Mouse (Mus musculus) liver, embryonic 16.5 days (tissue): ENCODE results near the gene Gm7347. TPM values are rescaled to one million over a fixed set of nuclear protein-coding genes. Genes with fewer than 3 reads are reported as not detected.
A peak's percentile ranks its signal among the peaks of the same experiment; 100 is the strongest.
"Not testable (repeated sequence)": the region's sequence is repeated elsewhere in the genome, so short reads cannot be mapped to it uniquely, and the experiment has no call there.

Experiments
- ATAC-seq: fragments of 200-750 bp; cut with Nextera tagmentation; 2 replicates; pipeline ENCODE4 v1.8.0; 2017; ENCODE audit warnings: low read depth, mild to moderate bottlenecking, moderate number of reproducible peaks, moderate library complexity
- H3K27ac ChIP-seq: fragments of 300-500 bp; sonication (generic); 2 replicates; pipeline ENCODE4 v1.5.1; 2014; ENCODE audit warnings: mild to moderate bottlenecking, low read length
- H3K27me3 ChIP-seq: fragments of 300-500 bp; sonication (generic); 2 replicates; pipeline ENCODE4 v1.6.1; 2014; ENCODE audit warnings: low read depth, low read length, mixed read lengths; ENCODE audit not compliant: control insufficient read depth, insufficient read depth
- H3K36me3 ChIP-seq: fragments of 300-500 bp; sonication (generic); 2 replicates; pipeline ENCODE4 v1.6.1; 2014; ENCODE audit warnings: mild to moderate bottlenecking; ENCODE audit not compliant: control insufficient read depth, insufficient read depth
- H3K4me1 ChIP-seq: fragments of 300-500 bp; sonication (generic); 2 replicates; pipeline ENCODE4 v1.6.1; 2014; ENCODE audit warnings: low read depth, low read length, mixed read lengths; ENCODE audit not compliant: control insufficient read depth
- H3K4me2 ChIP-seq: fragments of 300-500 bp; sonication (generic); 2 replicates; pipeline ENCODE4 v1.6.1; 2014; ENCODE audit warnings: low read depth, low read length, mixed read lengths
- H3K4me3 ChIP-seq: fragments of 300-500 bp; sonication (generic); 2 replicates; pipeline ENCODE4 v1.5.1; 2014; ENCODE audit warnings: low read depth, mild to moderate bottlenecking, low read length
- H3K9ac ChIP-seq: fragments of 300-500 bp; sonication (generic); 2 replicates; pipeline ENCODE4 v1.6.1; 2014; ENCODE audit warnings: low read depth, low read length
- H3K9me3 ChIP-seq: fragments of 300-500 bp; sonication (generic); replicated peaks from 2 replicates; pipeline ENCODE4 v1.6.1; 2016; ENCODE audit warnings: low read length; ENCODE audit not compliant: control insufficient read depth
- WGBS: fragments of 180-500 bp; shearing (Covaris S2); extraction: QIAGEN DNeasy Blood & Tissue Kit; methylation state at CpG from one replicate; pipeline ENCODE4 v1.1.7; 2014; ENCODE audit not compliant: insufficient replicate concordance; 5-methylcytosine and 5-hydroxymethylcytosine counted together
- polyA plus RNA-seq: library from polyadenylated mRNA; unstranded; fragments of >200 nt; fragmentation: Nextera tagmentation; extraction: Ambion mirVana; gene quantifications from 2 replicates; pipeline ENCODE4 v1.2.1, GENCODE M21; 2015

Gm7347 gene
- polyA plus RNA-seq: not detected in 2 replicates

DNA sequence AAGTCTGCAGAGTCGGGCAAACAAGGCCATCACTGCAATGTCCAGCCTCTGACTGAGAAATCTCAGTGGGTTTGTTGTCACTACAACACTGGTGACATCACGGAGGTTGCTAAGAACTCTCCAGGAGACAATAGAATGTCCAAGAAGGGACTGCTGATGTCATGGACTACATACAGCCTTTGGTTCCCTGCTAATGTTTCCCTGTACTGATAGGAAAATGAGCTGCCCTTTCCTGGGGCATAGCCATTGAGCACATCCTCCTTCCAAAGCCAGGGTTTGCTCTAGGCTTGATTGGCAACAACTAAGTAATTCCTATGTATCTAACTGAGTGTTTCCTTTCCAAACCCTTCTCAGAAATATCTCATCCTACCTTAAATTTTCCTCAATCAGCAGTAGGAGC lies at the start of gene Gm7347:
TSS of gene Gm7347 (minus strand) at position 101 of the 400 bp plus-strand sequence.
- H3K9ac ChIP-seq, H3K27ac ChIP-seq, H3K4me1 ChIP-seq, H3K27me3 ChIP-seq, H3K9me3 ChIP-seq, H3K4me3 ChIP-seq, ATAC-seq, H3K36me3 ChIP-seq, H3K4me2 ChIP-seq: not testable (repeated sequence)
- no CpG with 5 or more reads among the region's 2 CpGs for WGBS

DNA sequence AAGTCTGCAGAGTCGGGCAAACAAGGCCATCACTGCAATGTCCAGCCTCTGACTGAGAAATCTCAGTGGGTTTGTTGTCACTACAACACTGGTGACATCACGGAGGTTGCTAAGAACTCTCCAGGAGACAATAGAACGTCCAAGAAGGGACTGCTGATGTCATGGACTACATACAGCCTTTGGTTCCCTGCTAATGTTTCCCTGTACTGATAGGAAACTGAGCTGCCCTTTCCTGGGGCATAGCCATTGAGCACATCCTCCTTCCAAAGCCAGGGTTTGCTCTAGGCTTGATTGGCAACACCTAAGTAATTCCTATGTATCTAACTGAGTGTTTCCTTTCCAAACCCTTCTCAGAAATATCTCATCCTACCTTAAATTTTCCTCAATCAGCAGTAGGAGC lies 46.9 kb upstream of the Gm7347 start, which contains the start of gene 5031410I06Rik:
TSS of gene 5031410I06Rik (minus strand) at position 101 of the 400 bp plus-strand sequence.
- not testable (repeated sequence) for H3K9ac ChIP-seq, H3K4me1 ChIP-seq, H3K4me3 ChIP-seq, ATAC-seq, H3K9me3 ChIP-seq, H3K4me2 ChIP-seq, H3K27ac ChIP-seq, H3K27me3 ChIP-seq, H3K36me3 ChIP-seq
- no CpG with 5 or more reads among the region's 3 CpGs for WGBS

DNA sequence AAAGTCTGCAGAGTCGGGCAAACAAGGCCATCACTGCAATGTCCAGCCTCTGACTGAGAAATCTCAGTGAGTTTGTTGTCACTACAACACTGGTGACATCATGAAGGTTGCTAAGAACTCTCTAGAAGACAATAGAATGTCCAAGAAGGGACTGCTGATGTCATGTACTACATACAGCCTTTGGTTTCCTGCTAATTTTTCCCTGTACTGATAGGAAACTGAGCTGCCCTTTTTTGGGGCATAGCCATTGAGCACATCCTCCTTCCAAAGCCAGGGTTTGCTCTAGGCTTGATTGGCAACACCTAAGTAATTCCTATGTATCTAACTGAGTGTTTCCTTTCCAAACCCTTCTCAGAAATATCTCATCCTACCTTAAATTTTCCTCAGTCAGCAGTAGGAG lies 30.8 kb upstream of the Gm7347 start, which contains the start of gene Gm10471:
TSS of gene Gm10471 (minus strand) at position 101 of the 400 bp plus-strand sequence.
- WGBS: 33% methylated on average over 1 of the region's 1 CpGs

DNA sequence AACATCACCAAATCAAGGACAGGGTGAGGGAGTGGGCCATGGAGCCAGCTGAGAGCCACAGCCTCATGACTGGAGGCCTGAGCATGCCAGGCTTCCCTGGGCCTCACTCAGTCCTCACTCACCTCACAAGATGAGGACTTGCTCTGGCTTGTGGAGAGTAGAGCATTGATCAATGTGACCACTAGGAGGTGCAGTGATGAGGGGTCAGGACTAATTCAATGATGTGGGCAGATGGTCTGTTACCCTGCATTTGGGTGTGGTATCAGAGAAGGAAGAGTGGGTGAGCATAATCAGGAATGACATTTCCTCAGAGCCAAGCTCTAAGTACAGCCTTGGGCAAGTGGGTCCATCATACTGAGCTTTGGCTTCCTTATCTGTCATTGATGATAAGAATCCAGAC lies 20.6 kb upstream of the Gm7347 start:
- H3K36me3 ChIP-seq, H3K4me1 ChIP-seq, H3K4me3 ChIP-seq, H3K4me2 ChIP-seq, H3K9me3 ChIP-seq, H3K27ac ChIP-seq, H3K9ac ChIP-seq, H3K27me3 ChIP-seq, ATAC-seq: not testable (repeated sequence)

More for the DNA sequence above, 30.8 kb upstream of the Gm7347 start, which contains the start of gene Gm10471:
- not testable (repeated sequence) for H3K4me3 ChIP-seq, H3K27me3 ChIP-seq, H3K9me3 ChIP-seq, ATAC-seq, H3K9ac ChIP-seq, H3K4me2 ChIP-seq, H3K36me3 ChIP-seq, H3K27ac ChIP-seq, H3K4me1 ChIP-seq

DNA sequence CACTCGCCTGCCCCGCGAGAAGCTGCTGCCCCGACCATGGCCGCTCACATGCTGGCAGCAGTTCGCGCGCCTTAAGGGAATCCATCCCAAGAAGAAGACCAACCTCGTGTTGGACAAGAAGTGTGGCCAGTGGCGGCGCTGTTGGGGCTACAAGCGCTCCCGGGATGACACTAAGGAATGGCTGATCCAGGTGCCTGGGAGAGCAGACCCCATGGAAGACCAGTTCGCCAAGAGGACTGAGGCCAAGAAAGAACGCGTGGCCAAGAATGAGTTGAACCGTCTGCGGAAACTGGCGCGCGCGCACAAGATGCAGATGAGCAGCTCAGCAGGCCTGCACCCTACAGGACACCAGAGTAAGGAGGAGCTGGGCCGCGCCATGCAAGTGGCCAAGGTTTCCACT lies 12.3 kb upstream of the Gm7347 start:
- no peak overlapping the region for H3K27ac ChIP-seq
- WGBS: 74% methylated on average over 24 of the region's 24 CpGs
- no peak for ATAC-seq
- H3K9me3 ChIP-seq: no peaks in the 10 kb centered on the region; the same call in none of the 2 replicates
- H3K4me1 ChIP-seq: no peaks in the 10 kb centered on the region
- no peak overlapping the region for H3K4me3 ChIP-seq
- H3K4me2 ChIP-seq: no peak overlapping the region
- no peak overlapping the region for H3K9ac ChIP-seq
- H3K36me3 ChIP-seq: no peaks in the 10 kb centered on the region
- H3K27me3 ChIP-seq: no peaks in the 10 kb centered on the region

DNA sequence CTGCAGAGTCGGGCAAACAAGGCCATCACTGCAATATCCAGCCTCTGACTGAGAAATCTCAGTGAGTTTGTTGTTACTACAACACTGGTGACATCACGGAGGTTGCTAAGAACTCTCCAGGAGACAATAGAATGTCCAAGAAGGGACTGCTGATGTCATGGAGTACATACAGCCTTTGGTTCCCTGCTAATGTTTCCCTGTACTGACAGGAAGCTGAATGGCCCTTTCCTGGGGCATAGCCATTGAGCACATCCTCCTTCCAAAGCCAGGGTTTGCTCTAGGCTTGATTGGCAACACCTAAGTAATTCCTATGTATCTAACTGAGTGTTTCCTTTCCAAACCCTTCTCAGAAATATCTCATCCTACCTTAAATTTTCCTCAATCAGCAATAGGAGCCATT lies 18.9 kb downstream of the Gm7347 start, which contains the start of gene Speer4a:
TSS of gene Speer4a (minus strand) at position 101 of the 400 bp plus-strand sequence.
- H3K4me3 ChIP-seq, H3K9me3 ChIP-seq, ATAC-seq, H3K27ac ChIP-seq, H3K9ac ChIP-seq, H3K27me3 ChIP-seq, H3K4me1 ChIP-seq, H3K4me2 ChIP-seq, H3K36me3 ChIP-seq: not testable (repeated sequence)
- 35% methylated on average over 2 of the region's 2 CpGs for WGBS

DNA sequence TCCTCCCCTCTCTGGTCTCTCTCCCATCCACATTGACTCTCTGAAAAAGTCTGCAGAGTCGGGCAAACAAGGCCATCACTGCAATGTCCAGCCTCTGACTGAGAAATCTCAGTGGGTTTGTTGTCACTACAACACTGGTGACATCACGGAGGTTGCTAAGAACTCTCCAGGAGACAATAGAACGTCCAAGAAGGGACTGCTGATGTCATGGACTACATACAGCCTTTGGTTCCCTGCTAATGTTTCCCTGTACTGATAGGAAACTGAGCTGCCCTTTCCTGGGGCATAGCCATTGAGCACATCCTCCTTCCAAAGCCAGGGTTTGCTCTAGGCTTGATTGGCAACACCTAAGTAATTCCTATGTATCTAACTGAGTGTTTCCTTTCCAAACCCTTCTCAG lies 35.6 kb downstream of the Gm7347 start, which contains the start of gene Gm5862:
TSS of gene Gm5862 (minus strand) at position 101 of the 400 bp plus-strand sequence.
- H3K4me3 ChIP-seq, H3K27me3 ChIP-seq, H3K4me2 ChIP-seq, H3K4me1 ChIP-seq, ATAC-seq, H3K36me3 ChIP-seq, H3K27ac ChIP-seq, H3K9me3 ChIP-seq, H3K9ac ChIP-seq: not testable (repeated sequence)
- WGBS: no CpG with 5 or more reads among the region's 3 CpGs

DNA sequence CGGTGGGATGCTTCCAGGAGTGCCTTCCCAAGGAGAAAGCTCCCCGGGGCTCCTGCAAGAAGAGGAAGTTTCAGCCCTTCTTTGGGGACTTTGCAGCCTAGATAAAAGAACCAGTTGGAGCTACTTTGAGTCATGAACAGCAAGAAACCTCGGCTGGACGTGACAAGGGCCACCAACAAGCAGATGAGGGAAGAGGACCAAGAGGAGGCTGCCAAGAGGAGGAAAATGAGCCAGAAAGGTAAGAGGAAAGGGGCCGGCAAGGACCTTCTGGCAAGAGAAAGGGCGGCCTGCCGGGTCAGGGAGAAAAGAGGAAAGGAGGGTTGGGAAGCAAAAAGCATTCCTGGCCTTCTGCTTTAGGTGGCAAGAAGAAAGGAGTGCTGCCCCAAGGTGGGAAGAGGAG lies 50.7 kb downstream of the Gm7347 start:
- H3K4me2 ChIP-seq, H3K27ac ChIP-seq, H3K36me3 ChIP-seq, H3K27me3 ChIP-seq, ATAC-seq, H3K9me3 ChIP-seq, H3K4me1 ChIP-seq, H3K4me3 ChIP-seq, H3K9ac ChIP-seq: not testable (repeated sequence)
- 51% methylated on average over 6 of the region's 7 CpGs for WGBS

DNA sequence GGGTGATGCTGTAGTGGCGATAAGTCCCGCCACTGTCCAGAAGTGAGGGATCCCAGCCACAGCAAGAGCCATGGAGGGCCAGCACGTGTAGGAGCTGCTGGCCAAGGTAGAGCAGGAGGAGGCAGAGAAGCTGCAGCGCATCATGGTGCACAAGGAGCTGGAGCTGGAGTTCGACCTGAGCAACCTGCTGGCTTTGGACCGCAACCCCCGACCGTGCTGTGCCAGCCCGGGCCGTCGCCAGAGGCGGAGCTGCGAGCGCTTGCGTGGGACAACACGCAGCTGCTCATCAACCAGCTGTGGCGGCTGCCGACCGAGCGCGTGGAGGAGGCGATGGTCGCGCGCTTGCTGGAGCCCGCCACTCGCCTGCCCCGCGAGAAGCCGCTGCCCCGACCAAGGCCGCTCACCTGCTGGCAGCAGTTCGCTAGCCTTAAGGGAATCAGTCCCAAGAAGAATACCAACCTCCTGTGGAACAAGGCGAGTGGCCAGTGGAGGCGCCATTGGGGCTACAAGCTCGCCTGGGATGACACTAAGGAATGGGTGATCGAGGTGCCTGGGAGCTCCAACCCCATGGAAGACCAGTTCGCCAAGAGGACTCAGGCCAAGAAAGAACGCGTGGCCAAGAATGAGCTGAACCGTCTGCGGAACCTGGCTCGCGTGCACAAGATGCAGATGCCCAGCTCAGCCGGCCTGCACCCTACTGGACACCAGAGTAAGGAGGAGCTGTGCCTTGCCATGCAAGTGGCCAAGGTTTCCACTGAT lies 51.3 kb downstream of the Gm7347 start:
- not testable (repeated sequence) for H3K27ac ChIP-seq, H3K9ac ChIP-seq, H3K36me3 ChIP-seq, H3K4me1 ChIP-seq, H3K27me3 ChIP-seq, H3K9me3 ChIP-seq
- 17% methylated on average over 37 of the region's 45 CpGs for WGBS
- Histone ChIP-seq H3K4me2 (0 out of 2 replicates have a peak overlapping the region, but pooled peaks have one; percentile 27), H3K4me3 (0 out of 2 replicates have a peak overlapping the region, but pooled peaks have one; percentile 17)
- ATAC-seq: 0 out of 2 replicates have a peak, but pooled peaks have one; percentile 24
